Mouse (Mus musculus) small intestine, adult 2 months (tissue): Measurements from ENCODE around the gene Ngdn. TPM values are rescaled to one million over a fixed set of nuclear protein-coding genes. Genes with fewer than 3 reads are reported as not detected.

Experiments used
- H3K27ac ChIP-seq: fragments of 200-500 bp; 2 replicates; pipeline ENCODE4 v1.5.1; 2012; ENCODE audit warnings: low read depth, low read length, control low read depth, inconsistent platforms; ENCODE audit not compliant: insufficient read depth
- H3K27me3 ChIP-seq: fragments of 200-500 bp; 2 replicates; pipeline ENCODE4 v1.6.1; 2012; ENCODE audit warnings: mild to moderate bottlenecking, moderate library complexity, low read length, inconsistent platforms; ENCODE audit not compliant: control insufficient read depth, insufficient read depth
- H3K36me3 ChIP-seq: fragments of 200-500 bp; 2 replicates; pipeline ENCODE4 v1.6.1; 2012; ENCODE audit warnings: mild to moderate bottlenecking, low read length, control low read depth, inconsistent platforms; ENCODE audit not compliant: control insufficient read depth, insufficient read depth
- H3K4me1 ChIP-seq: fragments of 200-500 bp; 2 replicates; pipeline ENCODE4 v1.6.1; 2012; ENCODE audit warnings: low read length, inconsistent platforms, mixed read lengths; ENCODE audit not compliant: control insufficient read depth, insufficient read depth, insufficient read length
- H3K4me3 ChIP-seq: fragments of 200-500 bp; 2 replicates; pipeline ENCODE4 v1.5.1; 2012; ENCODE audit warnings: low read depth, mild to moderate bottlenecking, control low read depth, inconsistent platforms, low read length, moderate library complexity
- CTCF ChIP-seq: fragments of 200-500 bp; IDR thresholded peaks from 2 replicates; pipeline ENCODE4 v1.5.1; 2012; ENCODE audit warnings: low read depth, mild to moderate bottlenecking, control low read depth, inconsistent platforms, low read length, moderate library complexity, mixed read lengths; ENCODE audit not compliant: insufficient replicate concordance, insufficient read length; ENCODE audit errors: extremely low read depth
- POLR2A ChIP-seq: fragments of 200-500 bp; IDR thresholded peaks from 2 replicates; pipeline ENCODE4 v1.6.1; 2012; ENCODE audit warnings: low read depth, mild to moderate bottlenecking, control low read depth, inconsistent platforms, low read length, moderate library complexity
- WGBS: fragments of 180-500 bp; shearing (Covaris S2); methylation state at CpG from one replicate; pipeline ENCODE4 v1.1.7; 2018; 5-methylcytosine and 5-hydroxymethylcytosine counted together
- polyA plus RNA-seq: library from polyadenylated mRNA; depleted of rRNA; stranded (reverse); fragments of >200 nt; gene quantifications from 2 replicates; pipeline ENCODE4 v1.2.3, GENCODE M21; 2012

The Ngdn gene
- polyA plus RNA-seq, 1 experiment: 8.4 TPM

DNA sequence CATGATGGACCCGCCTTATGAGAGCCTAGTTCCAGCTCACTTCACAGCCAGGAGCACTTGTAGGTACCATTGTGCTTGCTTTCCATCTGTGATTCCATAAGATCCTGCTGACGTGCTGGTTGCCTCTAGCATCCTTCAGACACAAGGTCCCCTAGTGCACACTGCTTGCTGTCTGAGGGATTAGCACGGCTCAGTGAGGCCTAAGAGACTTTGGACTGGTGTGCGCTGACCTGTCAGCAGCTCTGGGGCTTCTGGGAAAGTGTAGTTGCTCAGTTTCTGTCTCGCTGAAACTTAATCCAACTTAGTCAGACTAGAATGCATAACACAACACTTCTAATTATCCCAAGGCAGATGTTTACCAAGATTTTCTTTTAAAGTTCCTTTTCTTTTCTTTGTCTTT, 44.7 kb downstream of the Ngdn start:
- TF ChIP-seq POLR2A: no peak
- no peak for TF ChIP-seq CTCF
- 63% methylated on average over 5 of the region's 5 CpGs for WGBS
- Histone ChIP-seq H3K27me3 (no peaks in the 10 kb centered on the region), H3K27ac (no peak overlapping the region), H3K4me1 (peaks cover 2% of the 10 kb centered on the region; the same call in 1 of the 2 replicates), H3K36me3 (no peaks in the 10 kb centered on the region), H3K4me3 (no peak overlapping the region)

DNA sequence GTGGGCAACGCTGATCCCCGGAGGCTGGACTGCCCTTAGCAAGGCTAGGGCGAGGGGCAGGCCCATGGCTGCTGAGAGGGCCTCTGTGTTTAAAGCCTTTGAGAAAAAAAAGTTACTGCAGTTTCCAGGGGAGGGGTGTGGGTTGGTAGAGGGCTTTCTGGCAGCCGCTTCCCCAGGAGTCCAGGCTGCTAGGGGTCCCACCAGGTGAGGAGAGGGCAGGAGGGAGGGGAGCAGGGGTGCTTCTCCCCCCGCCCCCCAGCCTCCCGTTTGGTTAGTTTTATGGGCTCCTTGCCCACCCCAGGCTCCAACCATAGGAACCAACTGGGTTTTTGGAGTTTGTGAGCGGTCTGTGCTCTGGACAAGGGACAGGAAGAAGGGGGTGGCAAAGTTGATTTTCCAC, 46.6 kb downstream of the Ngdn start:
- Histone ChIP-seq H3K4me1 (peaks cover 2% of the 10 kb centered on the region; the same call in 1 of the 2 replicates), H3K27ac (no peak overlapping the region), H3K36me3 (peaks cover 4% of the 10 kb centered on the region; the same call in 1 of the 2 replicates), H3K27me3 (no peaks in the 10 kb centered on the region), H3K4me3 (no peak overlapping the region)
- TF ChIP-seq POLR2A (no peak), CTCF (no peak)
- 55% methylated on average over 7 of the region's 7 CpGs for WGBS

DNA sequence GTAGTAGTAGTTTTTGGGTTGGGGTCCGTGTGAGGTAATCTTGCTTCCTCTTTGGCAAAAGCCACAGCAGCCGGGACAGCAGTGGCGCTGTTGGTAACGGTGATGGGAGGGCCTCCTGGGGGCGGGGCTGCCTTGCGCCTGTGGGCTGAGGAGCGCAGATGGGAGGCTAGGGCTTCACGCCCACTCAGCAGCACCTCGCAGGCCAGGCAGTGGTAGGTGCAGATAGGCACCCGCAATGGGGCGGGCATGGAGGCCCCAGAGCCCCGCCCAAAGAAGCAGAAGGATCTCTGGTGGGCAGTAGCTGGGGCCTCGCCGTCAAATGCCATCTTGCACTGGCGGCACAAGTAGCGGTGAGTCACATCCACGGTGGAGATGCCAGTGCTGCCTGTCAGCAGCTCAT, 47.4 kb downstream of the Ngdn start:
- no peak overlapping the region for H3K4me3 ChIP-seq
- TF ChIP-seq CTCF (no peak), POLR2A (no peak)
- H3K4me1 ChIP-seq: peaks cover 2% of the 10 kb centered on the region; the same call in 1 of the 2 replicates
- no peaks in the 10 kb centered on the region for H3K27me3 ChIP-seq
- H3K27ac ChIP-seq: no peak overlapping the region
- H3K36me3 ChIP-seq: peaks cover 7% of the 10 kb centered on the region; the same call in 1 of the 2 replicates
- WGBS: 44% methylated on average over 17 of the region's 17 CpGs

DNA sequence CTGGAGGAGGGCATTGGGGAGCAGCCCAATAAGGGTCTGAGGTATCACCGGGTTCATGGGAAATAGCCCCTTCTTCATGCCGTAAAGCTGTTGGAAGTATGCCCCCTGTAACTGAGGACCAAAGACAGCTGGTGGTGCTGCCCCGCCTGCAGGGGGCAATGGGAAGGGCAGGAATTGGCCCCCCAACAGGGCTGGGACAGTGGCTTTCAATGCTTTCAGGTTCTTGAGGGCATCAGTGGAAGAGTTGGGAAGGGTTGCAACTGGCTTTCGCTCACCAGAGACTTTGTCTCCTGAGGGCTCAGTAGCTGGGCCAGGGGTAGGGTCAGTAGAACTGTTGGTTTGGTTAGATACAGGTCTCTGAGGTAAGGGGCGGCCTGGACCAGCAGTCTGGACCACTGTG, 47.9 kb downstream of the Ngdn start:
- TF ChIP-seq POLR2A (no peak), CTCF (no peak)
- peaks cover 7% of the 10 kb centered on the region; the same call in 1 of the 2 replicates for H3K36me3 ChIP-seq
- peaks cover 2% of the 10 kb centered on the region; the same call in 1 of the 2 replicates for H3K4me1 ChIP-seq
- H3K4me3 ChIP-seq: no peak overlapping the region
- H3K27ac ChIP-seq: no peak overlapping the region
- no peaks in the 10 kb centered on the region for H3K27me3 ChIP-seq
- 87% methylated on average over 5 of the region's 5 CpGs for WGBS

DNA sequence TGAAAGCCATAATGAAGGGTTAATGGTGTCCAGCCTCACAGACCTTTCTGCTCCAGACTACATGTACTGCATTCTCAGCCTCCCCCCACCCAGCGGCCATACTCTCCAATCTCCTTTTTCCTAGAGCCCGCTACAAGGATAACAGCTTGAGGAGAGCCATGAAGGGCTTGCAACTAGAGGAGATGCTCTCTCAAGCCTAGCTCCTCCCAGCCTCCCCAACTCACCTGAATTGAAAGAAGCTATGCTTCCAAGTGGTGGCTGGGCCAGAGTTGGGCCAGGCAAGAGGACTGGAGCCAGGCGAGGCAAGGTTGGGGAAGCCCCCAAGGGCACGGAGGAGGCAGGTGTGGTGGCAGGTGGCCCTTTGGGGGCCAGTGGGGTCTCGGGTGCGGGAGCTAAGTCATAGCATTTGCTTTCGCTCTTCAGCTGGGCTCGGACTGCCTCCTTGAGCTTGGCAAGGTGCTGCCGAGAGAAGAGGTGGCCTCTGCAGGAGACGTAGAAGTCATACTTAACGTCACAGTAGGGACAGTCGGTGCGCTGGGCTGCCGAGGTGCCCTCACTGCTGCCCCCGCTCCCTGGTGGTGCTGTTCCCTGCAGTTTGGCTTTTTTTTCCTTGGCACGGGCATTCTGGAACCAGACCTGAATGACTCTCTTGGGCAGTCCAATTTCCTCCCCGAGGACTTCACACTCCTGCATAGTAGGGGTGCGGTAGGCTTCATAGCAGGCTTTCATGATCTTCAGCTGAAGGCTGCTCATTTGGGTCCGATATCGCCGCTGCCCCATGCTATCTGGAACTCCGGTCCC, 48.5 kb downstream of the Ngdn start:
- Histone ChIP-seq H3K27me3 (no peaks in the 10 kb centered on the region), H3K4me1 (peaks cover 2% of the 10 kb centered on the region; the same call in 1 of the 2 replicates), H3K27ac (no peak overlapping the region), H3K36me3 (peaks cover 7% of the 10 kb centered on the region; the same call in 1 of the 2 replicates), H3K4me3 (no peak overlapping the region)
- TF ChIP-seq POLR2A: no peak
- TF ChIP-seq CTCF: no peak
- 89% methylated on average over 22 of the region's 22 CpGs for WGBS

DNA sequence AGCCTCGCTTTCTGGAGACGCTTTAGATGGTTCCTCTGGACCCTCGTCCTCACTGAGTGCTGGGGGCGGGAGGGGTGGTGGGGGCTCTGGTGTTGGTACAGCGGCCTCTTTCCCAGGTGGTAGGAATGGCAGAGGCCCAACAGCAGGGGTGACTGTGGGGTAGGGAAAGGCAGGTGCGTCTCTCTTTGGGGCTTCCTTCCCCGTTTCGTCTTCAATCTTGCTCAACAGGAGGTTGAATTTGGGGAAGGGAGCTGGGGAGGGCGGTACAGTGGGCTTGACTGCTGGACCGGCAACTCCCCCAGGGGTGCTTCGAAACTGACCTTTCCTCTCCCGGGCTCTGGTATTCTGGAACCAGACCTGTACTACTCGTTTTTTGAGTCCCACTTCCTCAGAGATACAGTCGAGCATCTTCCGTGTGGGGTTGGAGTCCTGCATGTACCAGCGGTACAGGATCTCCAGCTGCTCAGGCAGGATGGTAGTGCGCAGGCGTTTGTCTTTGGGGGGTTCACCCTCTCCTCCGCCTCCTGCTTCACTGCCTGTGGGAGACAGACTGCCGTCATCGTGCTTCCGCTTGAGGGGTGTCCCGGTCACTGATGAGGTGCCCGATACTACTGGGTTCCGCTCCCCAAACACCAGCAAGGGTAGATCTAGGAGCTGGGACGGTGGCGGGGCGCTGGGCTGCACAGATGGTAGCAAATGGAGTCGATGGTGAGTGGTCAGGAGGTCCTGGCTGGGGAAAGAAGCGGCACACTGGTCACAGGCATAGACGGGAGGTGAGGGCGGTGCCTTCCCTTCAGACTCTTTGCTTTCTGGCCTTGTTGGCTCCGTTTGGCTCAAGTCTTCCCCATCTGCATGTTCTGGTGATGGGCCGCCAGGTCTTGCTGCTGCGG, 49.5 kb downstream of the Ngdn start:
- Histone ChIP-seq H3K27me3 (no peaks in the 10 kb centered on the region), H3K4me1 (peaks cover 1% of the 10 kb centered on the region; the same call in 1 of the 2 replicates), H3K36me3 (peaks cover 7% of the 10 kb centered on the region; the same call in 1 of the 2 replicates), H3K4me3 (no peak overlapping the region), H3K27ac (no peak overlapping the region)
- 82% methylated on average over 35 of the region's 35 CpGs for WGBS
- TF ChIP-seq CTCF (no peak), POLR2A (no peak)
